Comparison of ENCODE assay signal across 16 mouse cellular contexts in the genomic region with DNA sequence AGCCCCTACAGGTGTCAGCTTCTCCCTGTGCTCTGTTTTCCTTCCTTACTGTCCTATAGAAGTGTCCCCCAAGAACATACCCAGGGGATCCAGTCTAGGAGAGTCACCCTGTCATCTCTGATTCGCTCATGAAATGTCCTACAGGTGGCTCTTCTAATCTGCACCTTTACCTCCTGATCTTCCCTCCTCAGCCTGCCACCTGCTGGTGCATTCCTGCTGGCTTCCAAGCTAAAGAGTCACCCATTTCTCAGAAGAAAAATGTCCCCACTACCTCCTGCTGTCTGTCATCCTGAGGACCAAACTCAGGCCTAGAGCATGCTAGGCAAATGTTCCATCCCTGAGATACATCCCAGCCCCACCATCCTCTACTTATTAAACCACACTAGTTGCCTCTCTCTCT.
A peak's percentile ranks its signal among the peaks of the same experiment; 100 is the strongest.
DNase-seq lines count a peak whose midpoint lies in the region; ATAC-seq and TF ChIP-seq lines count a peak whose summit lies in the region.
"Had no signal": no experiment of that assay in that cellular context is flagged by ENCODE, and none has a peak within 500 bp of the region (broad histone marks: within the 10 kb centered on the region; RNA-seq: fewer than 3 reads in every experiment).

No protein-coding gene starts in this region.

- 41% methylated on average over 1 of the region's 1 CpGs for WGBS in bone marrow, adult 2 months
- WGBS in neural tube, embryonic 15.5 days, result 71% methylated on average over 1 of the region's 1 CpGs

- H3K4me1 ChIP-seq in CH12.LX (ENCODE audit: control insufficient read depth in 1 of 2, insufficient read depth in 2 of 2), result peaks cover 0 to 2% of the 10 kb centered on the region in 2 experiments; a peak in 1 of 4 replicates
- H3K4me1 ChIP-seq in bone marrow, adult 2 months (ENCODE audit: control insufficient read depth, insufficient read depth, low read length), result no peaks in the 10 kb centered on the region
- no peaks in the 10 kb centered on the region for H3K4me1 ChIP-seq in neural tube, embryonic 15.5 days
- H3K4me1 ChIP-seq: embryonic facial prominence, embryonic 15.5 days; midbrain, embryonic 10.5 days; neural tube, embryonic 13.5 days; stomach, embryonic 15.5 days had no signal

- no peaks in the 10 kb centered on the region for H3K27me3 ChIP-seq in CH12.LX (replicated peaks)
- H3K27me3 ChIP-seq in neural tube, embryonic 15.5 days (replicated peaks), result no peaks in the 10 kb centered on the region
- H3K27me3 ChIP-seq: embryonic facial prominence, embryonic 15.5 days; limb, embryonic 13.5 days; neural tube, embryonic 13.5 days; stomach, embryonic 15.5 days had no signal

- no peaks in the 10 kb centered on the region for H3K79me2 ChIP-seq in CH12.LX (replicated peaks; ENCODE audit: control insufficient read depth, extremely low read depth, insufficient read depth, poor library complexity, severe bottlenecking)

- TF ChIP-seq CTCF in CH12.LX (conservative IDR thresholded peaks at IDR 0.05 in 1 of 2, IDR thresholded peaks at IDR 0.05 in 1 of 2; ENCODE audit: low read depth in 2 of 2, low read length in 2 of 2), result peak in 1 of 2 experiments; percentile 51; a peak in 2 of 4 replicates
- TF ChIP-seq CTCF in bone marrow, adult 2 months (IDR thresholded peaks at IDR 0.05; ENCODE audit: control insufficient read depth, insufficient read depth, low read length), result 0 out of 2 replicates have a peak, but pooled peaks have one; percentile 10

- no peak overlapping the region for H3K27ac ChIP-seq in CH12.LX (ENCODE audit: insufficient read depth, low read depth)
- H3K27ac ChIP-seq in bone marrow, adult 2 months (ENCODE audit: control insufficient read depth, insufficient read depth, low read depth, low read length, poor library complexity), result no peak overlapping the region
- no peak overlapping the region for H3K27ac ChIP-seq in neural tube, embryonic 15.5 days (replicated peaks)
- H3K27ac ChIP-seq: embryonic facial prominence, embryonic 15.5 days; hindbrain, embryonic 14.5 days; limb, embryonic 13.5 days; midbrain, embryonic 10.5 days; neural tube, embryonic 13.5 days; stomach, embryonic 15.5 days had no signal

- peak; percentile 9 to 11 for DNase-seq in kidney, adult 8-10 months
- DNase-seq in kidney, adult 11 months, result no peak
- peak; percentile 24 for DNase-seq in CH12.LX (ENCODE audit: extremely low read depth)
- DNase-seq in lung, postnatal 14 days, result peak; percentile 15
- no peak for DNase-seq in gastrocnemius, adult 18-20 months (ENCODE audit: low spot score)
- DNase-seq: cerebellum, postnatal 14 days; right cerebral cortex, postnatal 14 days had no signal

- TF ChIP-seq POLR2A in CH12.LX (IDR thresholded peaks at IDR 0.05; ENCODE audit: low read depth, low read length), result no peak
- no peak for TF ChIP-seq POLR2A in bone marrow, adult 2 months (IDR thresholded peaks at IDR 0.05; ENCODE audit: borderline replicate concordance, control insufficient read depth, low read depth, low read length)

- TF ChIP-seq EP300 in CH12.LX (IDR thresholded peaks at IDR 0.05; ENCODE audit: low read length), result no peak

- H3K36me3 ChIP-seq in CH12.LX (replicated peaks in 1 of 2; ENCODE audit: control insufficient read depth in 1 of 2, insufficient read depth in 1 of 2, low read length in 1 of 2), result no peaks in the 10 kb centered on the region
- no peaks in the 10 kb centered on the region for H3K36me3 ChIP-seq in neural tube, embryonic 15.5 days
- H3K36me3 ChIP-seq: embryonic facial prominence, embryonic 15.5 days; limb, embryonic 13.5 days; midbrain, embryonic 10.5 days; neural tube, embryonic 13.5 days; stomach, embryonic 15.5 days had no signal

- no peak overlapping the region for H3K4me2 ChIP-seq in CH12.LX (ENCODE audit: insufficient read depth, low read depth, poor library complexity, severe bottlenecking)
- no peak overlapping the region for H3K4me2 ChIP-seq in neural tube, embryonic 15.5 days
- H3K4me2 ChIP-seq: embryonic facial prominence, embryonic 15.5 days; hindbrain, embryonic 14.5 days; limb, embryonic 13.5 days; neural tube, embryonic 13.5 days; stomach, embryonic 15.5 days had no signal

- H3K4me3 ChIP-seq in CH12.LX (replicated peaks in 1 of 3; ENCODE audit: low read depth in 2 of 3, low read length in 2 of 3, poor library complexity in 1 of 3), result no peak overlapping the region
- no peak overlapping the region for H3K4me3 ChIP-seq in bone marrow, adult 2 months (replicated peaks; ENCODE audit: control insufficient read depth, low read depth, low read length)
- H3K4me3 ChIP-seq in neural tube, embryonic 15.5 days (replicated peaks), result no peak overlapping the region
- H3K4me3 ChIP-seq: embryonic facial prominence, embryonic 15.5 days; limb, embryonic 13.5 days; midbrain, embryonic 10.5 days; neural tube, embryonic 13.5 days; stomach, embryonic 15.5 days had no signal

- dilution Hi-C loops in CH12.LX (cut with MboI; ENCODE audit: extremely low pct_ligation_motif_present, extremely low pct_unique_long_range_greater_than_20kb, low sequenced_read_pairs), result no loop called here

- no peak overlapping the region for H3K9ac ChIP-seq in CH12.LX (ENCODE audit: insufficient read depth, low read depth)
- no peak overlapping the region for H3K9ac ChIP-seq in neural tube, embryonic 15.5 days (replicated peaks)
- H3K9ac ChIP-seq: embryonic facial prominence, embryonic 15.5 days; hindbrain, embryonic 14.5 days; limb, embryonic 13.5 days; neural tube, embryonic 13.5 days; stomach, embryonic 15.5 days had no signal

- ATAC-seq in erythroblast, adult 5-6 weeks (replicated peaks; ENCODE audit: low FRiP score, poor library complexity, severe bottlenecking), result no peak
- no peak for ATAC-seq in neural tube, embryonic 15.5 days (ENCODE audit: low FRiP score)

- peak; percentile 48 for TF ChIP-seq RAD21 in CH12.LX (IDR thresholded peaks at IDR 0.05; ENCODE audit: low read depth, low read length)

- H3K9me3 ChIP-seq in CH12.LX (replicated peaks; ENCODE audit: low read length), result no peaks in the 10 kb centered on the region
- H3K9me3 ChIP-seq in neural tube, embryonic 15.5 days (replicated peaks), result no peaks in the 10 kb centered on the region
- H3K9me3 ChIP-seq: embryonic facial prominence, embryonic 15.5 days; limb, embryonic 13.5 days; midbrain, embryonic 10.5 days; neural tube, embryonic 13.5 days; stomach, embryonic 15.5 days had no signal

- in situ Hi-C loops in CH12.LX (cut with MboI; ENCODE audit: low pct_ligation_motif_present, low pct_unique_long_range_greater_than_20kb, low sequenced_read_pairs), result loop anchor here (25.0 kb wide), 1 partner anchor 451 kb away; no protein-coding TSS in a partner anchor

TF ChIP-seq in CH12.LX, 34 proteins besides CTCF, POLR2A, EP300 and RAD21:
- no peak for TF ChIP-seq USF2 (conservative IDR thresholded peaks at IDR 0.05; ENCODE audit: low read depth, low read length)
- peak; percentile 58 for TF ChIP-seq SMC3 (IDR thresholded peaks at IDR 0.05; ENCODE audit: low read depth, low read length)

Comparison
In these comparisons a context has a peak if more than half of its experiments do, and no peak if none do; other contexts are left out.
1. DNase-seq: peak in kidney, adult 8-10 months (2 of 2), CH12.LX (single experiment) and lung, postnatal 14 days (single experiment); none in kidney, adult 11 months (single experiment) and gastrocnemius, adult 18-20 months (single experiment).